Mouse (Mus musculus) liver, embryonic 14.5 days (tissue): ENCODE measurements around the gene Cryba4. TPM values are rescaled to one million over a fixed set of nuclear protein-coding genes. Genes with fewer than 3 reads are reported as not detected.

Experiments used
- ATAC-seq: fragments of 200-750 bp; cut with Nextera tagmentation; 2 replicates; pipeline ENCODE4 v1.8.0; 2017; ENCODE audit warnings: moderate number of reproducible peaks, mild to moderate bottlenecking, moderate library complexity; ENCODE audit not compliant: insufficient read depth
- DNase-seq, 3 experiments: peaks; one replicate each; pipeline ENCODE4 v3.0.0-alpha.2; 2012 to 2013; ENCODE audit warnings: low read depth in 3 of 3, low spot score in 3 of 3
- H3K27ac ChIP-seq: fragments of 300-500 bp; sonication (generic); 2 replicates; pipeline ENCODE4 v1.5.1; 2014; ENCODE audit warnings: moderate library complexity, mild to moderate bottlenecking, control low read depth, inconsistent platforms
- H3K27me3 ChIP-seq: fragments of 300-500 bp; sonication (generic); 2 replicates; pipeline ENCODE4 v1.6.1; 2014; ENCODE audit warnings: mild to moderate bottlenecking, low read length, moderate library complexity; ENCODE audit not compliant: control insufficient read depth, insufficient read depth
- H3K36me3 ChIP-seq: fragments of 300-500 bp; sonication (generic); replicated peaks from 2 replicates; pipeline ENCODE4 v1.6.1; 2014; ENCODE audit warnings: low read depth; ENCODE audit not compliant: control insufficient read depth, insufficient read depth
- H3K4me1 ChIP-seq, 2 experiments: fragments of 200-500 bp in 1 of 2; fragments of 300-500 bp in 1 of 2; sonication (generic) in 1 of 2; replicated peaks; 2 replicates each; pipeline ENCODE4 v1.6.1; 2012 to 2014; ENCODE audit warnings: antibody characterized with exemption in 1 of 2, inconsistent platforms in 1 of 2, low read length in 1 of 2; ENCODE audit not compliant: control insufficient read depth in 2 of 2, insufficient read depth in 2 of 2
- H3K4me2 ChIP-seq: fragments of 300-500 bp; sonication (generic); 2 replicates; pipeline ENCODE4 v1.6.1; 2014; ENCODE audit warnings: low read depth, mild to moderate bottlenecking, control low read depth, moderate library complexity
- H3K4me3 ChIP-seq, 2 experiments: fragments of 200-500 bp in 1 of 2; fragments of 300-500 bp in 1 of 2; sonication (generic) in 1 of 2; 2 replicates each; pipeline ENCODE4 v1.5.1; 2012 to 2014; ENCODE audit warnings: low read depth in 2 of 2, low read length in 2 of 2, mild to moderate bottlenecking in 2 of 2, control low read depth in 1 of 2, inconsistent platforms in 1 of 2, moderate library complexity in 1 of 2; ENCODE audit not compliant: insufficient read depth in 1 of 2
- H3K9ac ChIP-seq: fragments of 300-500 bp; sonication (generic); replicated peaks from 2 replicates; pipeline ENCODE4 v1.6.1; 2014; ENCODE audit warnings: mild to moderate bottlenecking, control low read depth, moderate library complexity
- H3K9me3 ChIP-seq: fragments of 300-500 bp; sonication (generic); 2 replicates; pipeline ENCODE4 v1.6.1; 2016; ENCODE audit warnings: low read length, mixed read lengths; ENCODE audit not compliant: control insufficient read depth
- CTCF ChIP-seq: IDR thresholded peaks from 2 replicates; pipeline ENCODE4 v1.5.1; 2016; ENCODE audit warnings: antibody characterized with exemption, low read depth, control low read depth
- EP300 ChIP-seq: IDR thresholded peaks from 2 replicates; pipeline ENCODE4 v1.6.1; 2016; ENCODE audit warnings: antibody characterized with exemption, low read depth
- WGBS: fragments of 180-500 bp; shearing (Covaris S2); extraction: QIAGEN DNeasy Blood & Tissue Kit; methylation state at CpG from one replicate; pipeline ENCODE4 v1.1.7; 2014; ENCODE audit not compliant: insufficient replicate concordance; 5-methylcytosine and 5-hydroxymethylcytosine counted together
- polyA plus RNA-seq, 2 experiments: library from polyadenylated mRNA; depleted of rRNA in 1 of 2; stranded (reverse) in 1 of 2; unstranded in 1 of 2; fragments of >200 nt; fragmentation: Nextera tagmentation in 1 of 2; extraction: Ambion mirVana in 1 of 2; gene quantifications; 2 replicates each; pipeline versions ENCODE4 v1.2.1 to v1.2.3; 2012 to 2014

Gene Cryba4
- polyA plus RNA-seq, 2 experiments, result 0.39 to 0.95 TPM

DNA sequence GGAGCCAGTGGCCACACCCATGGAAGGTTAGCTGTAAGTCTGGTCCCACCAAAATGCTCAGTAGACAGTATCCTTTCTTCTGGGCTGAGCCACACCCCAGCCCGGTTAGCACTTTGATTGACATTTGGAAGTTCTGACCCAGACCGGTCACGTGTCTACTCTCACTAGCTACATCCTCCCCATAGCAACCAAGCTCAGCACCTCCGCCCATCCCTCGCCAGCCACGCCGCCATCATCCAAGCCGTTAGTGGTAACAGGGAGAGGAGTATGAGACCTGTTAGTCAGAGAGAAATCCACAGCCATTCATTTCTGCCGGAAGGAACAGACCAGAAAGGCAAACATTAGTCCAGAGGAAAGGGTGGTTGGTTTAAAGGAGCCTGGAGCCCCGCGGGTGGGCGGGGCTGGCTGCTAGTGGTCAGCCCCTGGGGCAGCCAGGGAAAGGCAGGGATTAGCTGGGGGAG, 37.0 kb downstream of the Cryba4 start:
- TF ChIP-seq EP300, result no peak
- TF ChIP-seq CTCF, result no peak
- ATAC-seq (no peak), DNase-seq (no peak)

DNA sequence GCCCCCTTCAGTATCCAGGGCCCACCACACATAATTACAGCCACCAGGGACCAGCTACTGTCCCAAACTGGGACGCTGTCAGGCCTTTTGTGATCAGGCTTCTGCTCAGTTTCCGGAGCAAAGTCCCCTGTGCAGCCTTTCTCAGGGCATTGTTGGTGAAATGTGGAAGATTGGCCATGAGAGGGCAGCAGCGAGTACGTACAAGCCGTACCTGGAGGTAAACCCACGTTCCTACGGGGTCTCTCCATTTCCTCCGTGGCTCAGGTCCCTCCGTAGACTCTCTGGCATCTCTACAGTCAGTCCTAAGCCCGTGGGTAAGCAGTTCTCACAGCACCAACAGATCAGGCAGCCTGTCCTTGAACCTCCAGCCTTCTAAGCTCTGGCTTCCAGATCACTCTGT, 37.9 kb downstream of the Cryba4 start:
- TF ChIP-seq CTCF (peak; percentile 79), EP300 (no peak)
- DNase-seq, result peak in 1 of 3 experiments; percentile 17
- Histone ChIP-seq H3K4me3 (no peak overlapping the region), H3K9me3 (no peaks in the 10 kb centered on the region), H3K27ac (no peak overlapping the region), H3K4me2 (no peak overlapping the region), H3K9ac (no peak overlapping the region), H3K27me3 (no peaks in the 10 kb centered on the region), H3K36me3 (no peaks in the 10 kb centered on the region), H3K4me1 (peaks cover 0 to 5% of the 10 kb centered on the region in 2 experiments; a peak in 2 of 4 replicates)
- WGBS, result 4% methylated on average over 10 of the region's 10 CpGs
- ATAC-seq, result no peak

More for the DNA sequence above, 37.0 kb downstream of the Cryba4 start:
- Histone ChIP-seq H3K9me3 (no peaks in the 10 kb centered on the region), H3K4me1 (peaks cover 0 to 7% of the 10 kb centered on the region in 2 experiments; a peak in 2 of 4 replicates), H3K27me3 (no peaks in the 10 kb centered on the region), H3K27ac (no peak overlapping the region), H3K4me3 (no peak overlapping the region), H3K4me2 (no peak overlapping the region), H3K36me3 (no peaks in the 10 kb centered on the region), H3K9ac (no peak overlapping the region)
- WGBS, result 36% methylated on average over 12 of the region's 12 CpGs

DNA sequence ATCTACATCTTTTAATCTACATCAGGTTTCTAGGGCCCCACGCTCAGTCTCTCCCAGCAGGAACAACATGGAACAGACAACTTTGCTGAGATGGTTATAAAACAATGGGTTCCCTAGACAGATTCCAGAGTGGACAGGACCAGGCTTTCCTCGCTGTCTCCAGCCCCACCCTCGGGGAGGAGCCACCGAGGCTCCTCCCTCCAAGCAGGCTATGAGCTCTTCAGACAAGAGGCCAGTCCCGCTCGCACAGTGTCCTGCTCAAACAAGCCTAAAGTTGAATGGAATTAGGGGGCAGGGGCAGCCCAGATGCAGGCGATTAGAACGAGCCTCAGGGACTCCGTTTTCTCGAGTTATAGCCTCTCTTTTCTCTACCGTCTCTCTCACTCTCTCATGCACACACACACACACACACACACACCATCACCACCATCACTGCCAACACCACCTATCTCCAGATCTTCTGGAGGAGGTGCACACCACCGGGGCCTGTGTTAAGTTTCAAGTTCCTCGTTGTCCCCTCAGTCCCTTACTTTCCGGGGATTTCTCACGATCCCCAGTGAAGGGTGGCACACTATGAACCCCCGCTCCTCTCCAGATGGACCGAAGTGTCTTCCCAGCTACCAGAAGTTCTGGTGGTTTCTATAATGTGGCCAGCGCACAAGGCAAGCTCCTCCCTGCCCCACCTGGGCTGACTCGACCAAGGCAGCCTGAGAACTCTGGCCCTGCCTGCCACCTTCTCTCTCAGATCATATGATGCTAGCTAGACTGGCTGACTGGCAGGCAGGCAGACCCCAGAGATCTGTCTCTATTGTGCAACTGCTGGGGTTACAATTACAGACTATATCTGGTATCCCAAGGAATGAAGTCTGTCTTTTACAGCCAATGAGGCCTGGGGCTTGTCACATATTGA, 38.7 kb downstream of the Cryba4 start:
- 44% methylated on average over 19 of the region's 19 CpGs for WGBS
- no peak for TF ChIP-seq CTCF
- no peak for TF ChIP-seq EP300
- ATAC-seq (no peak), DNase-seq (no peak)
- Histone ChIP-seq H3K4me2 (no peak overlapping the region), H3K27ac (no peak overlapping the region), H3K9me3 (no peaks in the 10 kb centered on the region), H3K36me3 (no peaks in the 10 kb centered on the region), H3K4me3 (no peak overlapping the region), H3K27me3 (no peaks in the 10 kb centered on the region), H3K4me1 (peaks cover 0 to 1% of the 10 kb centered on the region in 2 experiments; a peak in 1 of 4 replicates), H3K9ac (no peak overlapping the region)

DNA sequence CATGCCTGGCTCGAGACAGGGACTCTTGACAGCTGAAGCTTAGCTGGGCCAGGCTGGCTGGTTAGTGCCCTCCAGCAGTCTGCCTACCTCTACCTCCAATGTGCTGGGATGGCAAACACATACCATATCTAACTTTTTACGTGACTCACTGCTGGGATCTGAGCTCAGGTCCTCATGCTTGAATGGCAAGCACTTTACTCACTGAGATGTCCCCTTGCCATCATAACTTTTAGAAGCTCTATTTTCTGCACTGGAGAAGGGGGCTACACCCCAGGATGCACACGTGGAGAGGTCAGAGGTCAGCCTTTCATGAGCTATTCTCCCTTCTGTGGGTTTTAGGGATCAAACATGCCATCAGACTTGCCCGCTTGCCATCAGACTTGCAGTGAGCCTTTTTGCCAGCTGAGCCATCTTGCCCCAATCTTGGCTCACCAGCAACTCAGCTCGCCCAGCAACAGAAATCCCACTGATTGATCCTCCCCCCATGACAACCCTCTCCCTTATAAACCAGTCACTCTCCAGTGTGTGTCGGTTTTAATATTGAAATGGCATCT, 39.5 kb downstream of the Cryba4 start:
- H3K27ac ChIP-seq, result no peak overlapping the region
- H3K9ac ChIP-seq, result no peak overlapping the region
- WGBS, result 49% methylated on average over 6 of the region's 6 CpGs
- no peak for DNase-seq
- H3K4me3 ChIP-seq, result no peak overlapping the region
- TF ChIP-seq CTCF (no peak), EP300 (no peak)
- no peak overlapping the region for H3K4me2 ChIP-seq
- H3K9me3 ChIP-seq, result no peaks in the 10 kb centered on the region
- H3K4me1 ChIP-seq, result peaks cover 0 to 1% of the 10 kb centered on the region in 2 experiments; a peak in 1 of 4 replicates
- no peak for ATAC-seq
- H3K36me3 ChIP-seq, result no peaks in the 10 kb centered on the region
- H3K27me3 ChIP-seq, result no peaks in the 10 kb centered on the region

DNA sequence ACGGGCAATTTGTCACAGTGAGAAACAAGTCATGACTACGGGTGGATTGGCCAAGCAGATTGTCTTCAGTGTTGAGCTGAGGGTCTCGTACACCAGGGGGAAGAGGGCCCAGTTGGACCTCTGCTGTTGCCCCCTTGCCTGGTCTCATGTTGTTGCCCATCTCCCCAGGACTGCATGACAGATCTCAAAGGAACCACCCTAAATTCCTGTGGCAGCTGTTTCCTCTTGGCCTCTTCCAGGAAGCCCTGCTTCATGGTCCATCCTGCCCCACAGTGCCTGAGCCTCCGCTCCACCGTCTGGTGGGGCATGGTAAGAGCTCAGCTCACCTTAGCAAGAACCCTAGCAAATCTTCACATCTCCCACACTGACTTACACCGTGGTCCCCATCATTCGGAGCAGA, 40.4 kb downstream of the Cryba4 start:
- no peak overlapping the region for H3K27ac ChIP-seq
- no peaks in the 10 kb centered on the region for H3K36me3 ChIP-seq
- no peak for ATAC-seq
- no peak overlapping the region for H3K9ac ChIP-seq
- H3K4me1 ChIP-seq, result peaks cover 0 to 1% of the 10 kb centered on the region in 2 experiments; a peak in 1 of 4 replicates
- no peak overlapping the region for H3K4me2 ChIP-seq
- no peak overlapping the region for H3K4me3 ChIP-seq
- H3K9me3 ChIP-seq, result no peaks in the 10 kb centered on the region
- TF ChIP-seq CTCF, result no peak
- TF ChIP-seq EP300, result no peak
- no peak for DNase-seq
- WGBS, result 66% methylated on average over 7 of the region's 7 CpGs
- no peaks in the 10 kb centered on the region for H3K27me3 ChIP-seq
